Mouse (Mus musculus) layer of hippocampus, adult 18-20 months (tissue): ENCODE measurements around the gene Tbc1d19. TPM values are rescaled to one million over a fixed set of nuclear protein-coding genes. Genes with fewer than 3 reads are reported as not detected.

ENCODE experiments used
- DNase-seq, 2 experiments: peaks; one replicate each; pipeline ENCODE4 v3.0.0; 2022; ENCODE audit warnings: low spot score in 2 of 2
- long read RNA-seq: library from polyadenylated mRNA; stranded (forward); transcript quantifications from one replicate; pipeline ENCODE4 v2.0.0, GENCODE M21; 2021
- total RNA-seq, 2 experiments: library from RNA; stranded (reverse); gene quantifications; 2 replicates each; pipeline ENCODE4 v1.2.3; 2021

Gene Tbc1d19
- 10 to 100 TPM; 43.2 to 44.4 TPM for total RNA-seq
- long read RNA-seq, transcript Tbc1d19-201 (21 exons, 2,273 nt): major isoform, 21 of 33 reads
- long read RNA-seq, partial matches to known transcripts: 0 of 33 reads
- long read RNA-seq, other reads (novel, unspliced or antisense): 12 of 33 reads

DNA sequence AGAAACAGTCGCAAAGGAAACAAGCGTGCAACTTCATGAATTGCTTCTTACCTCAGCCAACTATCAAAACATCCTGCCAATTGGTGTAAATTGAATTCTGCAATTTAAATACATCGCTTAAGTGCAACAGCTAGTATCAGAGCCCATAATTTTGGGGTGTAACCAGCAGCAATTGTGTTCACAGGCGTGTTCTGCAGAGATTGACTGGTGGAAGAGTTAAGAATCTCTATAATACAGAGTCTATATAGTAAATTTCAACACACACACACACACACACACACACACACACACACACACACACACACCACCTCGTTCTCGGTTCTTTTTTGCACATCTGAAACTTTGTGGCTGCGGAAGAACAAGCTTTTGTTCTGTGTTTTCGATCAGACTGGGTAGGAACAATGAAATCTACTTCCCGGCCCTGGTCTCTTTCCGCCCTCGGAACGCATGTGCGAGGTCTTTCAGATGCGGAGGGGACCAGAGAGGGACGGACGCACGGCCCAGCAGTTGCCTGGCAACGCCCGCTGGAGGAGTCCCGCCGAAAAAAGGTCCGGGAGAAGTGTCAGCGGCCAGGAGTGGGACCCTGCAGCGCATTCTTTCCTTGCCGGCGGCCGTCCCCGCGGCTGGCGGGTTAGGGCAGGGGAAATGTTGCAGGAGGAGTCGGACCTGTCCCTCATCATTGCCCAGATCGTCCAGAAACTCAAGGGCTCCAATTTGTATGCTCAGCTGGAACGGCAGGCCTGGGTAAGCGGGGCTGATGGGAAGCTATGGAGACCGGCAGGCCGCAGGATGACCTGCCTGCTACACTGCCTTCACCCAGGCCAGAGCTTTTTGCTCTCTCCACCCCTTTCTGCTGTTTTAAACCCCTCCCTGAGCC, at the start of gene Tbc1d19:
Tbc1d19 (plus strand) TSS at position 492 of the 877 bp plus-strand sequence.
- peak; percentile 82 to 89 for DNase-seq

- no peak for DNase-seq
These were observed 49.5 kb upstream of the Tbc1d19 start for GRCm38 (mm10) chr5:53759912-53760311.

DNA sequence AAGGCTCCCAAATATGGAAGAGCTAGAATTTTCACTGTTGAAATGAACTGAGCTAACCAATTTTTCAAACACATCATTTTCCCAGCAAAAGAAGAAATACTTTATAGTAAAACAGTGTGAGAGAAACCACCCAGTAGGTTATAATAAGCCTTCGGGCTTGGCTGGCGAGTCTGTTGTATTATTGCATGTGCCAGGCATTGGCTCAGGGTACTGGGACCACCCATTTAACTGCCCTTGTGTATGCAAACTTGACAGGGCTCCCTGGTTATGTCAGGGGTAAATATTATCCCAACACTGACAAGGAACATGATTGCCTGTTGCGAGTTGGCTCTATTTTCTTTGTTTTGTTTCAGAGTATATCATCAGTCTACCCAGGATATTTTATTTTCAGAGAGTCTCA, 48.5 kb upstream of the Tbc1d19 start:
- DNase-seq: no peak

DNA sequence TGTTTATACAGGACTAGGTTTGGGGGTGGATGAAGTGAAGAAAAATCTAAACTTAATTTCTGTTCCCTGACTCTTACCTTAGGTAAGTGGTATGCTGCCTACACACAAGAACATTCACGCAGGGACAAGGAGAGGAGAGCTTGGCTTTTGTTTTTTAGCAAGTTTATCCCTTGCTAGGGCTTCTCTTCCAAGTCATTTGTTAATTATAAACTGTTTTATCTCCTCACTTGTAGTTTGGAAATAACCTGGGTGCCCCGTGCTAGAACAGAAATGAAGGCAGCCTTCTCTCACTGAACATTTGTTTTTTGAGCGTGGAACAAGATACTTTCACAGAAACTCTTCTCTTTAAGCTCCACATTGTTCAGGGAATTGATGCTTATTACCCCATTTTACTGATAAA, 48.1 kb upstream of the Tbc1d19 start:
- DNase-seq: no peak

GRCm38 (mm10) chr5:53784818-53785520, 24.4 kb upstream of the Tbc1d19 start:
- no peak for DNase-seq

- DNase-seq: no peak
These were observed 8.0 kb upstream of the Tbc1d19 start for GRCm38 (mm10) chr5:53801379-53801778.

DNA sequence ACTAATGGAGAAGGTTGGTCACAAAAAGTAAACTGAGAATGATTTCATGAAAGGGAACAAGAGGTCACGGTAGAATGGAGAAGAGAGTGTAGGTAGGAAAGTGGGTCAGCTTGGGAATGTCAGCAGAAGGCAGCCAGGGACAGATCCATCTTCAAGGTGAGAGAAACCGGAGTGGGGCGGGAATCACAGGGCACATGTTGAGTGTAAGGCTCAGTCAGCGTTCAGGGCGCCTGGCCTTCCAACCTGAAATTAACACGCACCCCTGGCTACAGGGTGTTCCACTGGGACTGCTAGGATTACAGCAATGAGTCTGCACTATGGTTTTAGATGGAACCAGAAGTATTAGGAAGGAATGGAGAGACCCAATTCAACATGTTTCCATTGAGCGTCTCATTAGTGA, 10.3 kb downstream of the Tbc1d19 start:
- DNase-seq: no peak

- no peak for DNase-seq
These were observed 16.5 kb downstream of the Tbc1d19 start for GRCm38 (mm10) chr5:53825886-53826285.

GRCm38 (mm10) chr5:53834489-53834888, 25.1 kb downstream of the Tbc1d19 start:
- DNase-seq: peak in 1 of 2 experiments; percentile 22

DNA sequence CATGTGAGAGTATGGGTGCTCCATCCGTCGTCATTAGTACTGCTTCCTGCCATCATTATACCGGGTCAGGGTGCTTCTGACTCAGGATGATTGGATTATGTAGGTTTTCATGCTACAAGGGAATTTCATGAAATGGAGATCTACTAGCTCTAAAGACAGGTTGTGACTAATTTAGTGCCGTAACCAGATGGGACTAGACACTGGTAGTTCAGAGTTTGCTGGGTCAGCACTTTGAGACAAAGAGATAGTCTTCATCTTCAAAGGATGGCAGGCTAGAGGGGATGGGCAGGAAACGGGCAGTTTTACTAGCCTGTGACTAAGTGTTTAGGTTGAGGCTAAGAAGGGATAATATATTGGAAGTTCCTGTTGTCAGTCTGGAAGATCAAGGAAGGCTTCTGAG, 31.9 kb downstream of the Tbc1d19 start:
- DNase-seq: no peak

GRCm38 (mm10) chr5:53848294-53848942, 39.0 kb downstream of the Tbc1d19 start:
- DNase-seq: no peak

- no peak for DNase-seq
These were observed 43.2 kb downstream of the Tbc1d19 start for GRCm38 (mm10) chr5:53852574-53852973.

- no peak for DNase-seq
These were observed 45.2 kb downstream of the Tbc1d19 start for GRCm38 (mm10) chr5:53854561-53854960.

GRCm38 (mm10) chr5:53856011-53856410, 46.6 kb downstream of the Tbc1d19 start:
- DNase-seq: no peak

DNA sequence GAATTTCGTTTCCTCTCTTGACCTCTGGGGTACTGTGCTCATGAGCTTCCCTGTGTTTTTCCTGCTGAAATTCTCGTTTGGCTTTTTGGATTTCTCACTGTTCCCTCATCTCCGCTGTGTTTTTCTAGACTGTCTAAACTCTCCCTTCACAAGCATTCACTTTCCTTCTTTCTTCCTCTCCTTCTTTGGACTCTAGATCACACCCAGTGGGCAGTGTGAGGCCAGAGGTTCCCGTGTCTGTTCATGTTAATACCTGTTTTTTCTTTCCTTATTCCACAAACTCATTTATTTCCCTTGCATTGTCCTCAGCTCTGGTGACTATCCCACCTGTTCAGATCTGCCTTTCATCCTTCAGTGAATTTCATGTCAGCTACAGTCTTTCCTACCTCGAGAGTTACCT, 55.7 kb downstream of the Tbc1d19 start:
- no peak for DNase-seq

DNA sequence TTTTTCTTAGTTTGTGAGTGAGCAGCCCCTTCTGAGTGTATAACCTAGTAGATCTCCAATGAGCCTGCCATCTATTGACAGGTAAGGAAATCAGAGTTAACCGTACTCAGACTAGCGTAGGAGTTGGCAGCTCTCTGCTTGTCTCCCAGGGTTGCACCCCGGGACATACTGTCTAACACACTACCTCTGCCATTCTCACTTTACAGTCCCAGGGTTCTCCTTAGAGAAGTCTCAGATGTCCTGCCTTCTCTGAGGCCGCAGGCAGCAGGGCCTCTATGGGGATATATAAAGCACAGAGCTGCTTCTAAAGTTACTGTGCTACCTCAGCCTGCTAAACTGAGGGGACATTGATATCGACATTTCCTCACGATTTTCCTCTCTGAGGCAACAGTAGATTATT, 56.6 kb downstream of the Tbc1d19 start:
- no peak for DNase-seq

- peak; percentile 38 to 77 for DNase-seq
These were observed 62.4 kb downstream of the Tbc1d19 start for GRCm38 (mm10) chr5:53871665-53872312.

DNA sequence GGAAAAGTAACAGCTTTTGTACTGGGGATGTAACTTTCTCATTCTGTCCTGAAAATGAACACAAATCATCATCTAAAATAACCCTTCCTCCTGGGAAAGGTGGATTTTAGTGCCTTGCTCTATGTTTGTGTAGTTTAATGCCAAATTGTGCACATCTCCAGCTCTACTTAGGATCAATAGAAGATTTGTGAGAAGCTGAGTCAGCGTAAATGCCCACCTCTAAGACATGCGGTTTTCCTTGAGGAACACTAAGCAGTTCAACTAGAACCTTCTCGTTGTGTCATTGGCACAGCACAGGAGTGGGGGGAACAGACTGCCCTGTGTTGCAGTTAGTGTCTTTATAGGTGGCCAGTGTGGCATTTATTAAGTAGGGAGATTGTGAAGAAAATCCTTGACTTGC, 65.6 kb downstream of the Tbc1d19 start:
- no peak for DNase-seq

DNA sequence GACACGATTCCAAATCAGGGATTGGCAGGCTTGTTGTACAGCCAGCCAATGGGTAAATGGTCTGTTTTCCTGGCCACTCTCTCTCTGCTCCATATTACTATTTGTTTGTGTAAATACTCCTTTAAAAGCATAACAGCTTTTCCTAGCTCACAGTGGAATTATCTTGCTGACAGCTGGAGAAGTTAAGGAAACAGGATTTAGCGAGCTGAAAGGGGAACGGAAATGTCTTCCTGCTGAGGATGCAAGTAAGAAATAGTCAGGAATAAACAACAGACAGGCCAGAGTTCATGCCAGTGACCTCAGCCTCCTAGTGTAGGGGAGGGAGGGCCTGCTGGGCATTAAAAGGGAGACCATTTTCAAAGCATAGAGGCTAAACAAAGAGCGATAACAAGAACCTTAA, 71.3 kb downstream of the Tbc1d19 start:
- DNase-seq: no peak

- DNase-seq: no peak
These were observed 72.1 kb downstream of the Tbc1d19 start for GRCm38 (mm10) chr5:53881381-53881990.

- no peak for DNase-seq
These were observed 92.0 kb downstream of the Tbc1d19 start for GRCm38 (mm10) chr5:53901406-53901805.
